Mouse (Mus musculus): Measurements from ENCODE around the gene Nox3. TPM values are rescaled to one million over a fixed set of nuclear protein-coding genes. Genes with fewer than 3 reads are reported as not detected.

Nox3 gene
- polyA plus RNA-seq, 1 experiment from 2014 or later = not detected

DNA sequence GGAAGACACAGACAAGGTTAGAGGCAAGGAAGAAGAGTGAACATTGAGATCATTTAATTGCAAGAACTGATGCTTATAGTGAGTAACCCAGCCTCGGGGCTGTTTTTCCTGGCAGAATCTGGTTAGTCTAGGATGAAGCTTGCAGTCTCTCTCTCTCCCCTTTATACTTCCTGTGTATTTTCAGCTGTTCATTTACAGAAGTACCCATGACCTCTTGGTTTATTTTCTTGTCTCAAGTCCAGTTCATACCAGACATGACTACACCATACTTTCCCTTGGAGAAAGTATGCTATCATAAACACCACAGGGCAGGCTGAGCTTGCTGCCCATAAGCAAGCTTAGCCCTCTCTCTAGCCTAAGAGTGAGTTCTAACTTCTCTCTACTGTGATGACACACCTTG is 98.9 kb downstream of the Nox3 start:
- Histone ChIP-seq H3K4me2 (ENCODE audit: low read depth, low read length) (no peak overlapping the region), H3K27ac (ENCODE audit: low read length) (no peak overlapping the region), H3K27me3 (ENCODE audit: control insufficient read depth, insufficient read depth, low read length) (no peaks in the 10 kb centered on the region), H3K9me3 (replicated peaks; ENCODE audit: control insufficient read depth, low read length) (no peaks in the 10 kb centered on the region), H3K4me1 (ENCODE audit: control insufficient read depth, insufficient read depth, low read length) (no peaks in the 10 kb centered on the region), H3K9ac (ENCODE audit: low read length) (no peak overlapping the region), H3K4me3 (ENCODE audit: low read length) (no peak overlapping the region), H3K36me3 (ENCODE audit: control insufficient read depth, insufficient read depth) (no peaks in the 10 kb centered on the region)
- no peak for ATAC-seq (replicated peaks; ENCODE audit: extremely low read depth, insufficient read depth, low FRiP score)
- 65% methylated on average over 1 of the region's 1 CpGs for WGBS

Other genes starting within 250 kb of the Nox3 start
- gene Cldn20, start 163.7 kb downstream of the Nox3 start, polyA plus RNA-seq (2015; fragmentation: Nextera tagmentation; extraction: Ambion mirVana) = 0.30 TPM in 1 of 2 replicates, not detected in the other
- gene Tfb1m, start 138.5 kb downstream of the Nox3 start, polyA plus RNA-seq (2015; fragmentation: Nextera tagmentation; extraction: Ambion mirVana) = 15.1 and 15.2 TPM in 2 replicates

All from heart, embryonic 16.5 days (tissue).